Mouse (Mus musculus) limb, embryonic 14.5 days (tissue): ENCODE data around the gene Myo3b. TPM values are rescaled to one million over a fixed set of nuclear protein-coding genes. Genes with fewer than 3 reads are reported as not detected.

ENCODE experiments used
- ATAC-seq: fragments of 200-750 bp; cut with Nextera tagmentation; 2 replicates; pipeline ENCODE4 v1.8.0; 2017; ENCODE audit warnings: low read depth, moderate number of reproducible peaks, moderate TSS enrichment; ENCODE audit not compliant: low FRiP score
- DNase-seq: peaks from one replicate; pipeline ENCODE4 v3.0.0-alpha.2; 2015; ENCODE audit warnings: low spot score
- H3K27ac ChIP-seq: fragments of 300-500 bp; sonication (generic); replicated peaks from 2 replicates; pipeline ENCODE4 v1.5.1; 2014; ENCODE audit warnings: low read depth, mild to moderate bottlenecking, low read length, moderate library complexity, mixed read lengths
- H3K27me3 ChIP-seq: fragments of 300-500 bp; sonication (generic); 2 replicates; pipeline ENCODE4 v1.6.1; 2014; ENCODE audit warnings: low read length, mixed read lengths; ENCODE audit not compliant: control insufficient read depth, insufficient read depth
- H3K36me3 ChIP-seq: fragments of 300-500 bp; sonication (generic); 2 replicates; pipeline ENCODE4 v1.6.1; 2014; ENCODE audit warnings: mild to moderate bottlenecking, low read length, moderate library complexity, mixed read lengths; ENCODE audit not compliant: control insufficient read depth, insufficient read depth
- H3K4me1 ChIP-seq: fragments of 300-500 bp; sonication (generic); 2 replicates; pipeline ENCODE4 v1.6.1; 2014; ENCODE audit warnings: antibody characterized with exemption, low read length, mixed read lengths; ENCODE audit not compliant: control insufficient read depth, insufficient read depth
- H3K4me2 ChIP-seq: fragments of 300-500 bp; sonication (generic); replicated peaks from 2 replicates; pipeline ENCODE4 v1.6.1; 2014; ENCODE audit warnings: low read depth, mild to moderate bottlenecking, low read length, moderate library complexity; ENCODE audit not compliant: severe bottlenecking
- H3K4me3 ChIP-seq: fragments of 300-500 bp; sonication (generic); replicated peaks from 2 replicates; pipeline ENCODE4 v1.5.1; 2014; ENCODE audit warnings: low read length
- H3K9ac ChIP-seq: fragments of 300-500 bp; sonication (generic); 2 replicates; pipeline ENCODE4 v1.6.1; 2014; ENCODE audit warnings: mild to moderate bottlenecking, low read depth, low read length, moderate library complexity; ENCODE audit not compliant: severe bottlenecking
- H3K9me3 ChIP-seq: fragments of 300-500 bp; sonication (generic); 2 replicates; pipeline ENCODE4 v1.6.1; 2016; ENCODE audit warnings: low read length; ENCODE audit not compliant: control insufficient read depth
- POLR2A ChIP-seq: fragments of 200-500 bp; IDR thresholded peaks from 2 replicates; pipeline ENCODE4 v1.8.0; 2012; ENCODE audit warnings: inconsistent platforms, mild to moderate bottlenecking, moderate library complexity, borderline replicate concordance; ENCODE audit not compliant: insufficient read depth, insufficient read length; ENCODE audit errors: extremely low read depth
- WGBS: fragments of 180-500 bp; shearing (Covaris S2); extraction: QIAGEN DNeasy Blood & Tissue Kit; methylation state at CpG from one replicate; pipeline ENCODE4 v1.1.7; 2014; 5-methylcytosine and 5-hydroxymethylcytosine counted together
- polyA plus RNA-seq, 2 experiments: library from polyadenylated mRNA; depleted of rRNA in 1 of 2; stranded (reverse) in 1 of 2; unstranded in 1 of 2; fragments of >200 nt; fragmentation: Nextera tagmentation in 1 of 2; extraction: Ambion mirVana in 1 of 2; gene quantifications; 2 replicates each; pipeline versions ENCODE4 v1.2.1 to v1.2.3; 2012 to 2014

Gene Myo3b
- polyA plus RNA-seq, 2 experiments = 0.04 TPM; not detected in 1

DNA sequence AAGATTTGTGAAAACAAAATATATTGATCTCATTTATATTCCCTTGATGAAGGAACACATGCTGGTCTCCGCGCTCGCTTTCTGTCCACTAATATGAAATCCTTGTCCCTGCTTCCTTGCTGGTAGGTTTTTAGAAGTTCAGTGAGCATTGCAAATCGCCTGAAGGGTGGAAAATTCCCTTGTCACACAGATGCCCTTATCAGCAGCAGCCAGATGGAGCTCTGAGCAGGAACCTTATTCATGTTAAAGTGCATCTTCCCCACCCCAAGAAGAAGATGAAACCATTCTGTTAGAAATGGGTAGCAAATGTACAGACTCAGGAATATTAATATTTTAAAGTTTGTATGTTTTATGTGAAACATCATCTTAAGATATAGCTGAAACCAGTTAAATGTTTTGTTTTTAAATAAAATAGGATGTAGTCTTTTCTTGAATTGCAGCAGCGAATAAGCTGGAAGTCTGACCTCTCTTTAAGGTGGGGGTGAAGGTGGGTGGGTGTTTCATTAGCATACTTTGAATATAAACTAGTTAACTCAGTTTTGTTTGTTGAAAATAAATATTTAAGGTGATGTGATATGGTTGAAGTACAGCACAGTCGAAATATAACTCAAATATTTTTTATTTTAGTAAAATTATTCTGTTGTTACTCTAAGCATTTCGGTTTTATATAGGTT lies 39.7 kb upstream of the Myo3b start:
- H3K9me3 ChIP-seq = no peaks in the 10 kb centered on the region
- H3K4me2 ChIP-seq = no peak overlapping the region
- no peak for ATAC-seq
- no peaks in the 10 kb centered on the region for H3K27me3 ChIP-seq
- no peak overlapping the region for H3K27ac ChIP-seq
- no peak for TF ChIP-seq POLR2A
- H3K4me1 ChIP-seq = no peaks in the 10 kb centered on the region
- no peak overlapping the region for H3K9ac ChIP-seq
- peaks cover 36% of the 10 kb centered on the region for H3K36me3 ChIP-seq
- 91% methylated on average over 7 of the region's 7 CpGs for WGBS
- H3K4me3 ChIP-seq = no peak overlapping the region
- DNase-seq = no peak

DNA sequence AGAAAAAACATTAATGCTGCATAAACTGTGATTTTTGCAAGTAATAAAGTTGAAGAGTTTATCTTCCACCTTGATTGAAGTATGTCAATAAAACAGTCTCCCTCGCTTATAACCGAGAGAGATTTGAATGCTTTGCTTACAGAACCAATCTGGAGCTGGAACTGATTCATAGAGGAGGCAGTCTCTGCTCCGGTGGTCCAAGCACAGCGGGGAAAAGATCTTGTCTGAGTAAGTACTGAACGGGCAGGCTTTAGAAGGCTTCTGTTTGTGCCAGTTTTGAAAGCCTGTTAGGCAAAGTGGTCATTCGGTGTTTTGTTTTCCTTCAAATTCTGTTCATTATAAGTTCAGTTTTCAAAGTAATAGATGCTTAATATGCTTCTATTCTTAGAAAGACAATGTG lies 38.6 kb upstream of the Myo3b start:
- Histone ChIP-seq H3K36me3 (peaks cover 33% of the 10 kb centered on the region), H3K9me3 (no peaks in the 10 kb centered on the region), H3K27ac (no peak overlapping the region), H3K4me3 (no peak overlapping the region), H3K27me3 (no peaks in the 10 kb centered on the region), H3K4me2 (no peak overlapping the region), H3K4me1 (no peaks in the 10 kb centered on the region), H3K9ac (no peak overlapping the region)
- 87% methylated on average over 6 of the region's 6 CpGs for WGBS
- DNase-seq (no peak), ATAC-seq (no peak)
- TF ChIP-seq POLR2A = no peak

DNA sequence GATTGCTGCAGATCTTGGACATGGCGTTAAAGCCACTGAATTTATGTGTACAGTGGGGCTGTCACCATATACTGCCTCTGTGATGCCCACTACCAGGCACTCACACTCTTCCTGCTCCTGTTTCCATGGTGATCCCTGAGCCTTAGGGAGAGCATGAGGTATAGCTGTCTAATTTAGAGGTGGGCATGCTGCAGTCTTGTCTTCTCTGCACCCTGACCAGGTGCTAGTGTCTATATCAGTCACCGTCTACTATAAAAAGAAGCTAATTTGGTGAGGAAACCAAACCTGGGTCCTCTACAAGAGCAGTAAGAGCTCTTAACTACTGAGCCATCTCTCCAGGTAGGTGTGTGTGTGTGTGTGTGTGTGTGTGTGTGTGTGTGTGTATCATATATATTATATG lies 32.4 kb upstream of the Myo3b start:
- no peak for ATAC-seq
- Histone ChIP-seq H3K4me1 (no peaks in the 10 kb centered on the region), H3K36me3 (peaks cover 55% of the 10 kb centered on the region), H3K27ac (no peak overlapping the region), H3K4me2 (no peak overlapping the region), H3K27me3 (no peaks in the 10 kb centered on the region), H3K4me3 (no peak overlapping the region), H3K9ac (no peak overlapping the region), H3K9me3 (no peaks in the 10 kb centered on the region)
- WGBS = 94% methylated on average over 2 of the region's 2 CpGs
- no peak for DNase-seq
- no peak for TF ChIP-seq POLR2A

DNA sequence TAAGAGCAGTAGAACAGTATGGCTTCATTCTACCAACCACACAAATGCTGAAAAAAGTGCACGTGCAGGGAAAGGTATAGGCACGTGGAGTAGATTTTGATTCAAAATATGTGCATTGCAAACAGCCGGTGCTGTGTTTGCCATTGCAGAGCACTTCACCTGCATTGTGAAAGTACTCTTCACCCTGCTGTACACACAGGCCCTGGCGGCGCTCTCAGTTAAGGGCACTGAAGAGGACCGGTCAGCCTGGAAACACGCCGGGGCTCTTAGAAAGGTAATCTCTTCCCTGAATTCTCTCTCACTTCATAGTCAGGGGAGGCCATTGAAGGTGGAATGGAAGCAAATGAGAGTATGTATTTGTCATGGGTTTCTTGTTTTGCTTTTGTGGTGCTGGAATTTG lies 26.0 kb upstream of the Myo3b start:
- H3K4me3 ChIP-seq = no peak overlapping the region
- peaks cover 62% of the 10 kb centered on the region for H3K36me3 ChIP-seq
- H3K27me3 ChIP-seq = no peaks in the 10 kb centered on the region
- DNase-seq = no peak
- H3K4me1 ChIP-seq = no peaks in the 10 kb centered on the region
- no peaks in the 10 kb centered on the region for H3K9me3 ChIP-seq
- no peak overlapping the region for H3K27ac ChIP-seq
- TF ChIP-seq POLR2A = no peak
- H3K9ac ChIP-seq = no peak overlapping the region
- ATAC-seq = no peak
- 98% methylated on average over 8 of the region's 8 CpGs for WGBS
- no peak overlapping the region for H3K4me2 ChIP-seq

DNA sequence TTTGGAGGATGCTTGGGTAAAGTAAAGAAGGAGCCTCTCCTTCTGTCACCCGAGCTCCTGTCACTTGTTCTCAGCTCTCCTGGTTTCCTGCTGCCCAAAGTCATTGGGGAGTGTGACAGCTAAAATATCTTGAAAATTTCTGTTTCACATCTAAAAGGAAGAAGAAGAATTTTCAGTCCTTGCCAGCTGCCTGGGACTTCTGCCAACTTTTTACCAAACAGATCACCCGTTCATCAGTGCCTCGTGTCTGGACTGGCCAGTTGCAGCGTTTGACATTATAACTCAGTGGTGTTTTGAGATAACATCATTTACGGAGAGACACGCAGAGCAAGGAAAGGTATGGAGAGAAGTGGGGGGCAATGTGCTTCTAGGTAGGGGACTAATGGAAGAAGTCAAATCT lies 20.7 kb upstream of the Myo3b start:
- Histone ChIP-seq H3K9me3 (no peaks in the 10 kb centered on the region), H3K4me1 (no peaks in the 10 kb centered on the region), H3K4me2 (no peak overlapping the region), H3K4me3 (no peak overlapping the region), H3K36me3 (peaks cover 74% of the 10 kb centered on the region), H3K9ac (no peak overlapping the region), H3K27ac (no peak overlapping the region), H3K27me3 (no peaks in the 10 kb centered on the region)
- WGBS = 69% methylated on average over 6 of the region's 6 CpGs
- TF ChIP-seq POLR2A = no peak
- ATAC-seq = no peak
- no peak for DNase-seq
